Mouse (Mus musculus) ES-Bruce4 (cell line): ENCODE data around the gene Dlgap4.

Experiments used
- CTCF ChIP-seq: IDR thresholded peaks from one replicate; pipeline ENCODE4 v1.8.1; 2011; ENCODE audit warnings: low read depth, low read length
- EP300 ChIP-seq: IDR thresholded peaks from 2 replicates; pipeline ENCODE4 v1.6.1; 2011; ENCODE audit warnings: low read depth, low read length; ENCODE audit not compliant: insufficient read depth
- POLR2A ChIP-seq: IDR thresholded peaks from one replicate; pipeline ENCODE4 v1.8.1; 2011; ENCODE audit warnings: low read length; ENCODE audit not compliant: insufficient read depth

DNA sequence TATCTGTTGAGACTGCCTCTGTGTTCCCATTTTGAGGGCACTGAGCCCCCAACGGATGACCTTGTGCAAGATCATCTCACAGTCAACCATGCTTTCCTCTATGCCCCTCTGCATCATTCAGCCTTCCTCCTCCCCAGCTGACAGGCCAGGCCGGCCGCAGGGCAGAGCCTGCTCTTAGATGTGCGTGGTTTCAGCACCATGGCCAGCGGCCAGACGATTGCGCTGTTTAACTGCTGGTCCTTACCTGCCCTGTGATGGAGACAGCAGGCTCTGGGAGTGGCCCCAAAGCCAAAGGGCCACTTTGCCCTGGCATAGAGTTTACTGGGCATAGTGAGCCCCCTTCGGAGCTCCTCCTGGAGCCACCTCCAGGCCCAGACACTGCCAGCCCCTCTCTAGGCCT lies 39.3 kb downstream of the Dlgap4 start:
- TF ChIP-seq CTCF, result no peak
- TF ChIP-seq POLR2A, result no peak
- TF ChIP-seq EP300, result no peak
